Comparison of ENCODE assay signal across 14 mouse cellular contexts in the genomic region with DNA sequence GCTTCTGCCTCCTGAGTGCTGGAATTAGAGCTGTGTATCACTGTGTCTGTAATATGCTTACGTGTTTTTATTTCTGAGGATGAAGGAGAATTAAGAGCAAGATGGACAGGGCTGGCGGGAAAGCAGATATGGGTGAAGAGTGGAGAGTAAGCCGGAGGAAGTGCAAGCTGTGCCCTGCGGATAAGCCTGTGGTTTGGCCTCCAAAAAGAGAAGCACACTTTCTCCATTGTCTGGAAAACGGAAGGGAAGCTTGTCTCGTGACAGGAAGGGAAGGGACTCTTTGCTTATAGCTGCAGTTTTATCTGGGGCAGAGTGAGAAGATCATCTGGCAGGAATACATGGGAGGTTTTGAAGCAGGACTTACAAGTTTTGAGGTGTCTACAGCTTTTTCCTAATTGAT. TPM values are rescaled to one million over a fixed set of nuclear protein-coding genes. Genes with fewer than 3 reads are reported as not detected.
DNase-seq lines count a peak whose midpoint lies in the region; ATAC-seq and TF ChIP-seq lines count a peak whose summit lies in the region.
"Had no signal": no experiment of that assay in that cellular context is flagged by ENCODE, and none has a peak within 500 bp of the region (broad histone marks: within the 10 kb centered on the region; RNA-seq: fewer than 3 reads in every experiment).

No protein-coding gene starts in this region.

- no peaks in the 10 kb centered on the region for H3K9me3 ChIP-seq in kidney, embryonic 16.5 days (ENCODE audit: low read length)
- H3K9me3 ChIP-seq: stomach, embryonic 15.5 days had no signal

- peaks cover 7% of the 10 kb centered on the region; the same call in 1 of the 2 replicates for H3K4me1 ChIP-seq in kidney, embryonic 16.5 days (ENCODE audit: insufficient read depth, low read length)
- H3K4me1 ChIP-seq: stomach, embryonic 15.5 days had no signal

- no peak overlapping the region for H3K4me3 ChIP-seq in gastrocnemius, adult 2 months
- no peak overlapping the region for H3K4me3 ChIP-seq in kidney, embryonic 16.5 days (ENCODE audit: low read length)
- H3K4me3 ChIP-seq: erythroblast, embryonic 14.5 days; stomach, embryonic 15.5 days had no signal

- peak overlapping the region; percentile 13; the same call in 1 of the 2 replicates for H3K27ac ChIP-seq in gastrocnemius, adult 2 months
- H3K27ac ChIP-seq in kidney, embryonic 16.5 days (ENCODE audit: low read length) = no peak overlapping the region
- H3K27ac ChIP-seq: kidney, postnatal 0 days; stomach, embryonic 15.5 days had no signal

- no peak overlapping the region for H3K4me2 ChIP-seq in kidney, embryonic 16.5 days (replicated peaks; ENCODE audit: low read depth, low read length)
- H3K4me2 ChIP-seq: stomach, embryonic 15.5 days had no signal

- H3K9ac ChIP-seq in kidney, embryonic 16.5 days (replicated peaks; ENCODE audit: low read length) = no peak overlapping the region
- H3K9ac ChIP-seq: stomach, embryonic 15.5 days had no signal

- peaks cover 3% of the 10 kb centered on the region; the same call in 1 of the 2 replicates for H3K36me3 ChIP-seq in kidney, embryonic 16.5 days (ENCODE audit: insufficient read depth, low read length)
- H3K36me3 ChIP-seq: stomach, embryonic 15.5 days had no signal

- WGBS in kidney, embryonic 16.5 days = 75% methylated on average over 6 of the region's 6 CpGs

- H3K27me3 ChIP-seq in kidney, embryonic 16.5 days (ENCODE audit: insufficient read depth, low read length) = no peaks in the 10 kb centered on the region
- H3K27me3 ChIP-seq: stomach, embryonic 15.5 days had no signal

- TF ChIP-seq CTCF in gastrocnemius, adult 2 months (IDR thresholded peaks at IDR 0.05) = no peak

- peak; percentile 35 for DNase-seq in gastrocnemius, adult 2 months
- DNase-seq in gastrocnemius, postnatal 4 days (ENCODE audit: low spot score in 2 of 2) = no peak
- DNase-seq in MEL-GATA-1-ER (ENCODE audit: extremely low read depth, low read depth) (peak; percentile 97), adipocyte (ENCODE audit: low spot score) (no peak)
- peak; percentile 15 for DNase-seq in heart, postnatal 25 days (ENCODE audit: low spot score)
- DNase-seq in lung, postnatal 36 days = peak; percentile 68
- DNase-seq in testis, postnatal 10 days (ENCODE audit: low spot score) = no peak
- DNase-seq: cerebellum, postnatal 36 days had no signal

- intact Hi-C loops in gastrocnemius, adult 2 months (cut with DNase I) = no loop called here
- intact Hi-C loops in heart, postnatal 25 days (cut with DNase I) = no loop called here

- no peak for ATAC-seq in kidney, embryonic 16.5 days (ENCODE audit: low FRiP score, low TSS enrichment)
- ATAC-seq: midbrain, embryonic 16.5 days had no signal

RNA-seq across cellular contexts. Expression of a gene that starts 51.0 kb away (rescaled TPM):
- not detected for total RNA-seq in gastrocnemius, adult 2 months (2021)
- total RNA-seq in gastrocnemius, postnatal 4 days (2021) = not detected
- under 1 TPM; 0.44 to 0.48 TPM for total RNA-seq in heart, postnatal 25 days (2021)
- 0.06 TPM in 1 of 2 replicates, not detected in the other for polyA plus RNA-seq in kidney, embryonic 16.5 days (2015; fragmentation: Nextera tagmentation; extraction: Ambion mirVana)
- total RNA-seq: left cerebral cortex, postnatal 14 days had no signal
- polyA plus RNA-seq: erythroblast, embryonic 14.5 days had no signal

RNA-seq across cellular contexts. Expression of a gene that starts 58.2 kb away (rescaled TPM):
- 1 to 10 TPM; 3.1 to 4.1 TPM for total RNA-seq in gastrocnemius, adult 2 months (2021)
- total RNA-seq in gastrocnemius, postnatal 4 days (2021) = 10 to 100 TPM; 14.8 to 15.8 TPM
- 1 to 10 TPM; 6.0 to 7.9 TPM for total RNA-seq in heart, postnatal 25 days (2021)
- 6.6 and 7.3 TPM in 2 replicates for polyA plus RNA-seq in kidney, embryonic 16.5 days (2015; fragmentation: Nextera tagmentation; extraction: Ambion mirVana)

Comparison
In these comparisons a context has a peak if more than half of its experiments do, and no peak if none do; other contexts are left out.
1. DNase-seq: peak in gastrocnemius, adult 2 months (single experiment), MEL-GATA-1-ER (single experiment), heart, postnatal 25 days (single experiment) and lung, postnatal 36 days (single experiment); none in gastrocnemius, postnatal 4 days (0 of 2), adipocyte (single experiment) and testis, postnatal 10 days (single experiment).